Mouse (Mus musculus) limb, embryonic 10.5 days (tissue): ENCODE results near the gene Ly6c2. TPM values are rescaled to one million over a fixed set of nuclear protein-coding genes. Genes with fewer than 3 reads are reported as not detected.
"Not testable (repeated sequence)": the region's sequence is repeated elsewhere in the genome, so short reads cannot be mapped to it uniquely, and the experiment has no call there.

Experiments
- DNase-seq: peaks from one replicate; pipeline ENCODE4 v3.0.0-alpha.2; 2017; ENCODE audit warnings: low spot score
- H3K27ac ChIP-seq: fragments of 300-500 bp; sonication (generic); 2 replicates; pipeline ENCODE4 v1.5.1; 2016; ENCODE audit warnings: mild to moderate bottlenecking
- H3K27me3 ChIP-seq: fragments of 300-500 bp; sonication (generic); 2 replicates; pipeline ENCODE4 v1.6.1; 2016; ENCODE audit warnings: low read depth, mild to moderate bottlenecking; ENCODE audit not compliant: poor library complexity, severe bottlenecking
- H3K36me3 ChIP-seq: fragments of 300-500 bp; sonication (generic); 2 replicates; pipeline ENCODE4 v1.6.1; 2016; ENCODE audit warnings: mild to moderate bottlenecking, moderate library complexity
- H3K4me1 ChIP-seq: fragments of 300-500 bp; sonication (generic); 2 replicates; pipeline ENCODE4 v1.6.1; 2016
- H3K4me3 ChIP-seq: fragments of 300-500 bp; sonication (generic); 2 replicates; pipeline ENCODE4 v1.5.1; 2016; ENCODE audit warnings: mild to moderate bottlenecking, moderate library complexity
- H3K9me3 ChIP-seq: fragments of 300-500 bp; sonication (generic); replicated peaks from 2 replicates; pipeline ENCODE4 v1.6.1; 2016; ENCODE audit warnings: mild to moderate bottlenecking
- WGBS: fragments of 180-500 bp; shearing (Covaris S2); methylation state at CpG from one replicate; pipeline ENCODE4 v1.1.7; 2016; 5-methylcytosine and 5-hydroxymethylcytosine counted together
- polyA plus RNA-seq: library from polyadenylated mRNA; unstranded; fragments of >200 nt; fragmentation: Nextera tagmentation; extraction: Ambion mirVana; gene quantifications from 2 replicates; pipeline ENCODE4 v1.2.1, GENCODE M21; 2016

The Ly6c2 gene
- not detected in 2 replicates for polyA plus RNA-seq

DNA sequence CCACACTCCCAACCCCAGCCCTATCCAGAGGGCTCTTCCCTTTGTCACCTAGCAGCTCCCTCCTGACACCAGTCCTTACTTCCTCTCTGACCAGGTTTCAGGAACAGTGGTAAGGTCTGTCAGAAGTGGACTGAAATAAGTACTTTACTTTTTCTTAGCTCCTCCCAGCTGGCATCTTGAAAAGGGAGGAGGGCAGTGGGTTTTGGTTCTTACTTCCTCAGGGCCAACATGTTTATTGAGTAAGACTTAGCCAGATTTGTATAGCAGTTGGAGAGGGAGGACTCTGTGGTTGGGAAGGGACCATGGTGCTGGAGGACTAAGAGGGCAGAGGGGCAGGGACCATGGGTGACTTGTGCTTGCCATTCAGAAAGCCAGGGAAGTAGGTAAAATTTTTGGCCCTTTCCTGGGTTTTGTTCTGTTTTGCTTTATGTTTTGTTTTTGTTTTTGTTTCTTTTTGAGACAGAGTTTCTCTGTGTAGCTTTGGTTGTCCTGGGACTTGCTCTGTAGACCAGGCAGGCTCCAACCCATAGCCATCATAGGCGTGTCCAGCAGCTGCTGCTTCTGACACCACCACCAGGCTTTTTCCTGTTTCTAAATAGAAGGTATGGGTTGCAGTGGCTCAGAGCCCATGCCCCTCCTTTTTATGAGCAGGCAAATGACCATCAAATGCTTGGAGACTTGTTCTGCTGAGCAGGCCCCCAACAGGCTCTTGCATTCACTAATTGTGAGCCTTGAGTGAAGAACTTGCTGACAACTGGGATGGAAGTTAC lies at the start of gene Ly6c2:
Gene Ly6c2, minus strand, starts transcription at position 110 of the 770 bp plus-strand sequence.
- not testable (repeated sequence) for H3K9me3 ChIP-seq, H3K4me1 ChIP-seq, H3K27ac ChIP-seq, DNase-seq, H3K4me3 ChIP-seq, H3K27me3 ChIP-seq, H3K36me3 ChIP-seq
- WGBS, result 78% methylated on average over 1 of the region's 1 CpGs

DNA sequence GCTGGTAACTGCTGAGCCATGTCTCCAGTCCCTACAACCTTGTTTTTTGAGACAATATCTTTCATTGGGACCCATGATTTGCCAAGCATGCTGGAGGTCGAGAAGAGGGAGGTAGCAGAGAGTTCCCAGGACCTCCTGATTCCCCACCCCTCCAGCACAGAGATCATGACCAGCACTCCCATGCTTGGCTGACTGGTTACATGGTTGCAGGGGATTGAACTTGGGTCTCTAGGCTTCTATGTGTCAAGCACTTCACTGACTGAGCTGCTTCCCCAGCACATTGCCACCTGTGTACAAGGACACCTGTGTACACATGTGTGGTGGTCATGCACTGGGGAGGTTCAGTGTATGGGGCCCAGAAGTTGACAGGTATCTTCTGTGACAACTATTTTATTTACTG lies 45.9 kb upstream of the Ly6c2 start:
- Histone ChIP-seq H3K27ac (no peak overlapping the region), H3K27me3 (no peaks in the 10 kb centered on the region), H3K36me3 (no peaks in the 10 kb centered on the region), H3K4me1 (no peaks in the 10 kb centered on the region), H3K4me3 (no peak overlapping the region), H3K9me3 (no peaks in the 10 kb centered on the region)
- 52% methylated on average over 1 of the region's 1 CpGs for WGBS
- DNase-seq, result no peak

DNA sequence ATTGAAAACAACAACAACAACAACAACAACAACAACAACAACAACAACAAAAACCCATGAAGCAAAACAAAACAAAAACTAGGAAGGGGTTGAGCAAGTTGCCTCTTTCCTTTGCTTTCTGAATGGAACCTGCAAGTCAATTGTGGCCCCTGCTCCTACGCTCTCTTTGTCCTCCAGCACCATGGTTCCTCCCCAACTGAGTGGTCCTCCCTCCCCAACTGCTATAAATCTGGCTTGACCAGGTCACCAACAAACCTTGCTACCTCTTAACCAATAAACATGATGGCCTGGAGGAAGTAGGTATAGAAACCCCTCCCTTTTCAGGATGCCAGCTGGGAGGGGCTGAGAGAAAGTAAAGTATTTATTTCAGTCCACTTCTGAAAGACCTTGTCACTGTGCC lies 43.2 kb upstream of the Ly6c2 start, which contains the start of gene Ly6g:
Gene Ly6g, plus strand, starts transcription at position 301 of the 400 bp plus-strand sequence.
- Histone ChIP-seq H3K4me1 (no peaks in the 10 kb centered on the region), H3K9me3 (no peaks in the 10 kb centered on the region), H3K36me3 (no peaks in the 10 kb centered on the region), H3K4me3 (no peak within 1 kb of the TSS), H3K27ac (no peak within 1 kb of the TSS), H3K27me3 (no peaks in the 10 kb centered on the region)
- 92% methylated on average over 1 of the region's 1 CpGs for WGBS
- DNase-seq, result no peak

DNA sequence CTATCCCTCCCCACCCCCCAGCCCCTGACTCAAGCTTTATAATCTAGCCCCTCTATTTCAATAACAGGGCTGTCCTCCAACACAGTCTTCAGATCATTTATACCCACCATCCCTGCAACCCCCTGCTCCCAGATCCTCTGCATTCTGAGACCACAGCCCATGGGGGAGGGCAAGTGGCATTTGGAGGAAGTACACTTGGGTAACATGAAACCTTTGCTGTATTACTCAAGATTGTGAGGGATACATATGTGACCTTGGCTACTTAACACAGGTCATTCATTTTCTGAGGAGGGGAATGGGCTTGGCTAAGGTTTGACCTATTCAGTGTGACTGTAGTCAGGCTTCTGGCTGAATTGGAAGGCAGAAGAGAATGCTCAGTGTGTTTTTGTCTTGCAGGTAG lies 41.3 kb upstream of the Ly6c2 start:
- Histone ChIP-seq H3K27ac (no peak overlapping the region), H3K9me3 (no peaks in the 10 kb centered on the region), H3K36me3 (no peaks in the 10 kb centered on the region), H3K4me1 (no peaks in the 10 kb centered on the region), H3K4me3 (no peak overlapping the region), H3K27me3 (no peaks in the 10 kb centered on the region)
- DNase-seq, result no peak

DNA sequence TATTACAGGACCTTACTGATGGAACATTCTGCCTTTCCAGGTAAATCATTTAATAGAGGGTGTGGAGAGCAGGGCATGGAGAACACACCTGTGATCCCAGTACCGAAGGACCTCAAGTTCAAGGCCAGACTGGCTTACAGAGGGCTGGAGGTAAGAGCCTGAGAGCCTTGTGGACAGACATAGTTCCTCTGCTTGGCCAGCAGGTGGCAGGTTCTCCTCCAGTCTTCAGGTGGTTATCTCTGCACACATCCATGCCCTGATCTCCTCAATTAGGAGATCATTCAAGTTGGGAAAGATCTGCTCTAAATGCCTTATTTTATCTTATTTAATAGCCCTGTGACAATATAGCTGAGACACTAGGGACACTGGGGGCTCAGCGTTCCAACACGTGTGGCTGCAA lies 32.0 kb upstream of the Ly6c2 start:
- Histone ChIP-seq H3K4me3 (no peak overlapping the region), H3K4me1 (no peaks in the 10 kb centered on the region), H3K27me3 (no peaks in the 10 kb centered on the region), H3K27ac (no peak overlapping the region), H3K36me3 (no peaks in the 10 kb centered on the region), H3K9me3 (no peaks in the 10 kb centered on the region)
- 62% methylated on average over 3 of the region's 3 CpGs for WGBS
- DNase-seq, result no peak

DNA sequence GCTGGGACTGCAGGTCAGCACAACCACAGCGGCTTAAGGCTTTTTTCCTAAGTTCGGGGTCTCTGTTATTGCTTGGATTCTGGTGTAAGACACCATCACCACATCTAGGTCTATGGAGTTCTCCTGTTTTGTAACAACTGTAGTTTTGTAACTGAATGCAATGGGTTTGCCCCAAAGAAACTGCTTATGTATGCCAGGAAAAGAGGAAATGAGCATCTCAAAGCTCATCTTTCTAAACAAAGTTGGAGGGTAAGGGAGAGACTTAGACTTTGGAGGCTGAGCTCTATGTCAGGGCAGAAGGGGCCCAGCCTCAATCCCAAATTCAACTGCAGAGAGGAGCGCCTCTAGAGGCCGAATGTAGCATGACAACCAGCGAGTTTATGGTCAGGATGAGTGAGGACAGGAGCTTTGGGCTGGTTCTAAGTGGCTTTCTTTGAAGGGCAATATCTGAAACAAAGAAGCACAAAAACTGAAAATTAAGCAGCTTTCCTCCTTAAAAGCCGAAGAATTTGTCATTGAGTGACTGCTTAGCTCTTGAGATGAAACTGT lies 30.1 kb upstream of the Ly6c2 start:
- H3K4me3 ChIP-seq, H3K27me3 ChIP-seq, H3K4me1 ChIP-seq, H3K36me3 ChIP-seq, H3K27ac ChIP-seq, H3K9me3 ChIP-seq: not testable (repeated sequence)
- WGBS, result 44% methylated on average over 6 of the region's 6 CpGs
- DNase-seq, result peak; percentile 35

DNA sequence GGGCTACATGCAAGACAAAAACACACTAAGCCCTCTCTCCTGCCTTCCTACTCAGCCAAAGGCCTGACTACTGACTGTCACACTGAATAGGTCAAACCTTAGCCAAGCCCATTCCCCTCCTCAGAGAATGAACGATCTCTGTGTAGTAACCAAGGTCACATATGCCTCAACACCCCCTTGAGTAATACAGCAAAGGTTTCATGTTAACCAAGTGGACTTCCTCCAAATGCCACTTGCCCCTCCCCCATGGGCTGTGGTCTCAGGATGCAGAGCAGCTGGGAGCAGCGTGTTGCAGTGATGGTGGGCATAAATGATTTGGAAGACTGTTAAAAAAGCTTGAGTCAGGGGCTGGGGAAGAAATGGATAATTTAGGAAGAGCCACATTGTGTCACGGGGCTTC lies 26.0 kb upstream of the Ly6c2 start:
- WGBS, result 76% methylated on average over 3 of the region's 3 CpGs
- not testable (repeated sequence) for DNase-seq, H3K4me1 ChIP-seq

DNA sequence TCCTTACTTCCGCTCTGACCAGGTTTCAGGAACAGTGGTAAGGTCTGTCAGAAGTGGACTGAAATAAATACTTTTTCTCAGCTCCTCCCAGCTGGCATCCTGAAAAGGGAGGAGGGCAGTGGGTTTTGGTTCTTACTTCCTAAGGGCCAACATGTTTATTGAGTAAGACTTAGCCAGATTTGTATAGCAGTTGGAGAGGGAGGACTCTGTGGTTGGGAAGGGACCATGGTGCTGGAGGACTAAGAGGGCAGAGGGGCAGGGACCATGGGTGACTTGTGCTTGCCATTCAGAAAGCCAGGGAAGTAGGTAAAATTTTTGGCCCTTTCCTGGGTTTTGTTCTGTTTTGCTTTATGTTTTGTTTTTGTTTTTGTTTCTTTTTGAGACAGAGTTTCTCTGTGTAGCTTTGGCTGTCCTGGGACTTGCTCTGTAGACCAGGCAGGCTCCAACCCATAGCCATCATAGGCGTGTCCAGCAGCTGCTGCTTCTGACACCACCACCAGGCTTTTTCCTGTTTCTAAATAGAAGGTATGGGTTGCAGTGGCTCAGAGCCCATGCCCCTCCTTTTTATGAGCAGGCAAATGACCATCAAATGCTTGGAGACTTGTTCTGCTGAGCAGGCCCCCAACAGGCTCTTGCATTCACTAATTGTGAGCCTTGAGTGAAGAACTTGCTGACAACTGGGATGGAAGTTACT lies 23.5 kb upstream of the Ly6c2 start:
- H3K36me3 ChIP-seq, H3K9me3 ChIP-seq, H3K4me3 ChIP-seq, DNase-seq, H3K4me1 ChIP-seq, H3K27ac ChIP-seq, H3K27me3 ChIP-seq: not testable (repeated sequence)
- 77% methylated on average over 2 of the region's 2 CpGs for WGBS

More for the DNA sequence above, 26.0 kb upstream of the Ly6c2 start:
- H3K27me3 ChIP-seq, H3K4me3 ChIP-seq, H3K27ac ChIP-seq, H3K36me3 ChIP-seq, H3K9me3 ChIP-seq: not testable (repeated sequence)

DNA sequence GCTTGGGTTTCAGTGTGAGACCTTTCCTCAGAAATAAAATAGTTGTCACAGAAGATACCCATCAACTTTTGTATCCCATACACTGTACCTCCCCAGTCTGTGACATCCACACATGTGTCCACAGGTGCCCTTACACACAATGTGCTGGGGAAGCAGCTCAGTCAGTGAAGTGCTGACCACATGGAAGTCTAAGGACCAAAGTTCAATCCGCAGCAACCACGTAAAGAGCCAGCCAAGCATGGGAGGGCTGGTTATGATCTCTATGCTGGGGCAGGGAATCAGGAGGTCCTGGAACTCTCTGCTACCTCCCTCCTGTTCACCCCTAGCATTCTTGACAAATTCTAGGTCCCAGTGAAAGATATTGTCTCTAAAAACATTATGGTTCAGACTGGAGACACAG lies 20.6 kb upstream of the Ly6c2 start:
- 86% methylated on average over 2 of the region's 2 CpGs for WGBS
- not testable (repeated sequence) for H3K27me3 ChIP-seq, DNase-seq, H3K36me3 ChIP-seq, H3K4me1 ChIP-seq, H3K4me3 ChIP-seq, H3K9me3 ChIP-seq, H3K27ac ChIP-seq

DNA sequence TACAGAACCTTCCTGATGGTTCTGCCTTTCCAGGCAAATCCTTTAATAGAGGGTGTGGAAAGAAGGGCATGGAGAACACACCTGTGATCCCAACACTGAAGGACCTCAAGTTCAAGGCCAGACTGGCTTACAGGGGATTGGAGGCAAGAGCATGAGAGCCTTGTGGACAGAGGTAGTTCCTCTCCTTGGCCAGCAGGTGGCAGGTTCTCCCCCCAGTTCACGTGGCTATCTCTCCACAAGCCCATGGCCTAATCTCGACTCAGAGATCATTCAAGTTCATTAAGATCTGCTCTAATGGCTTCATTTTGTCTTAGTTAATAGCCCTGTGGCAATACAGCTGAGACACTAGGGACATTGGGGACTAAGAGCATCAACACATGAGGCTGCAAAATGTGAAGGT lies 8.3 kb upstream of the Ly6c2 start:
- peak; percentile 34 for DNase-seq
- H3K27me3 ChIP-seq, result no peaks in the 10 kb centered on the region
- H3K27ac ChIP-seq, result no peak overlapping the region
- H3K36me3 ChIP-seq, result no peaks in the 10 kb centered on the region
- no peaks in the 10 kb centered on the region for H3K4me1 ChIP-seq
- 19% methylated on average over 2 of the region's 2 CpGs for WGBS
- H3K9me3 ChIP-seq, result no peaks in the 10 kb centered on the region
- no peak overlapping the region for H3K4me3 ChIP-seq

DNA sequence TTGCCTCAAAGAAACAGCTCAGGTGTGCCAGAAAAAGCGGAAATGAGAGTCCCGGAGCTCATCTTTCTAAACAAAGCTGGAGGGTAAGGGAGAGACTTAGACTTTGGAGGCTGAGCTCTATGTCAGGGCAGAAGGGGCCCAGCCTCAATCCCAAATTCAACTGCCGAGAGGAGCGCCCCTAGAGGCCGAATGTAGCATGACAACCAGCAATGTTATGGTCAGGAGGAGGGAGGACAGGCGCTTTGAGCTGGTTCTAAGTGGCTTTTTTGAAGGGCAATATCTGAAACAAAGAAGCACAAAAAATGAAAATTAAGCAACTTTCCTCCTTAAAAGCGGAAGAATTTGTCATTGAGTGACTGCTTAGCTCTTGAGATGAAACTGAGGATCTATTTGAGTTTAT lies 7.0 kb upstream of the Ly6c2 start:
- H3K4me1 ChIP-seq, H3K9me3 ChIP-seq, H3K4me3 ChIP-seq, H3K27ac ChIP-seq, H3K27me3 ChIP-seq, H3K36me3 ChIP-seq: not testable (repeated sequence)
- WGBS, result 19% methylated on average over 5 of the region's 7 CpGs
- DNase-seq, result peak; percentile 67

DNA sequence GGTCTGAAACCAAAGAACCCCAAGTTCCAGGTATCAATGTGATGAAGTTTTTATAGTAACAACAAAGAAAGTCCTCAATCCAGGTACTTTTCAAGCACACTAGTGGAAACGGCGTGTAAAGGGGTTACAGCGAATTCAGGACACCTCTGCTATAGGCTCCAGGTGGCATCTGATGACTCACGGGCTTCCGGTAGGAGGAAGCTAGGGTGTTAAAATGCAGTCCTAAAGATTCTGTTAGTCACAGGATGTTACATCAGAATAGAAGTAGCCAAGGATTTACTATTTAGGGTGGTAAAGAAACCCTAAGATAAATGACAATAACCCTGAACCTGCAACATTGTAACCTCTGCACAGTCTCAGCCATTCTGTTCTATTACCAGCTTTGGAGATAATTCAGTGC lies 5.7 kb upstream of the Ly6c2 start:
- H3K9me3 ChIP-seq, H3K4me1 ChIP-seq, H3K4me3 ChIP-seq, DNase-seq, H3K27me3 ChIP-seq, H3K36me3 ChIP-seq, H3K27ac ChIP-seq: not testable (repeated sequence)
- 91% methylated on average over 5 of the region's 5 CpGs for WGBS

DNA sequence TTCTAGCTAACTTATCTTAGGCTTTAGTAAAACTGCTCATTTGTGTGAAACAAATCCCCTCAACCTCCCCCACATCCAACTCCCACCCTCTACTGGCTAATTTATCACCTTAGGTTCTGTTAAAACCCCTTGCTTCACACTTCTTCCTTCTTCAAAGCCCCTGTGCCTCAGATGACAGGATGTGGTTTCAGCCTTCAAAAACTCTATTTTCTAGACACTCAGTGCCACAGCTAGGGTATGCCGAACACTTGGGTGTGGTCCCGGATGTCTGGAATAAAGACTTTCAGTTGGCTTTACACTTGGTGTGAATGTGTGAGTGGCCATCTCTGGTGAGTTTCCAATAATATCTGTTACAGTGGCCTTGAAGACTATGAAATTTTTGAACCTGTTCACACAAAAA lies 4.8 kb upstream of the Ly6c2 start:
- Histone ChIP-seq H3K36me3 (no peaks in the 10 kb centered on the region), H3K27ac (no peak overlapping the region), H3K4me1 (no peaks in the 10 kb centered on the region), H3K4me3 (no peak overlapping the region), H3K27me3 (no peaks in the 10 kb centered on the region), H3K9me3 (no peaks in the 10 kb centered on the region)
- DNase-seq, result no peak
- WGBS, result 93% methylated on average over 2 of the region's 2 CpGs
